Mouse (Mus musculus): ENCODE measurements around the gene Runx3.

Gene Runx3

GRCm38 (mm10) chr4:135114301-135114700, 6.2 kb upstream of the Runx3 start:
- no peak for DNase-seq (ENCODE audit: low spot score)

DNA sequence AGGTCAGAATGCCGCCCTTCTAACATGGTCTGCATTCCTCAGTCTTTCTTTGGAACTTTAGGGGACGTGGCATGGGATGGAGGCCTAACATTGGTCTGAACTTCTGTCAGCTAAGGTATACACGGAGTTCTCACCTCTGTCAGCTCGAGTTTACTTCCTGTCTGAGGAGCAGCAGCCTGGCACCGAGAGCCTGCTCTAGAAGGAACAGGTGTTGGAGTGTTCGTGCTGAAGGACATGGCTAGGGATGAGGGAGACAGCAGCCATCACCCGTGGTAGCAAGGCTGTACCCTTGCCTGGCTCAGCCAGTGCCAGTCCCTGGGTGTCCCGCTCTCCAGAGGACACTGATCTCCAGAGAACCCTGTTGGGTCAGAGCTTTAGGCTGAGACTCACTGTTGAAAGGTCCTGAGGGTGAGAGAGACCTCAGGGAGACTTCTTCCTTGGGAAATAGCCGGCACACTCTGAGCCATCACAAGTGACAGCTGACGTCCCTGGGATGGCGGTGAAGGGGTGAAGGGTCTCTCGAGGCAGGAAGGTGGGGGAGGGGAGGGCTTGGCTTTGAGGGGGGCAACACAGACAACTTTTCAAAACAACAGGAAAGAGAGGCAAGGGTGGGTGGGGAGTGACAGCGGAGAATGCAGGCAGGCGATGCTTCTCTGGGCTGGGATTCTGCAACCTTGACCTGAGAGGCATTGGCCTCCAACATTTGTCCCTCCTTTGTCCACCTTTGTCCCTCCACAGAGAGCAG, 4.9 kb upstream of the Runx3 start:
- no peak for DNase-seq (ENCODE audit: low spot score)

DNA sequence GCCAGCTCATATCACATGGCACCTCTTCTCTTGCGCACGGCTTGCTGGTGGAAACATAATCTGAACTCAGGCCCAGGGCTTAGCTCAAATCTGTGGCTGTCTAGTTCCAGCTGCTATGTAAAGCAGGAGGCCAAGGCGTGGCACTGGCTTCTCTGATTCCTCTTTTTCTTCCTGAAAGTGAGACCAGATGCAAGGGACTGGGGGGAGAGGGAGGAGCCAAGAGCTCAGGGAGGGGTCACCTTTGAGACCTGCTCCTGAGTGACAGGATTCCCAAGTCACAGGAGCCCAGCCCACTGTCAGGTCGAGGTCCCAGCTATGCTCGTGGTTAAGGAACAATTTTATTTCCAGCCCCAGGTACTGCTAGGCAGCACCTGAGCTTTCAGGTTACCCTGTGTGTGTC, 4.1 kb upstream of the Runx3 start:
- no peak for DNase-seq (ENCODE audit: low spot score)

GRCm38 (mm10) chr4:135117846-135118245, 2.6 kb upstream of the Runx3 start:
- no peak for DNase-seq (ENCODE audit: low spot score)

DNA sequence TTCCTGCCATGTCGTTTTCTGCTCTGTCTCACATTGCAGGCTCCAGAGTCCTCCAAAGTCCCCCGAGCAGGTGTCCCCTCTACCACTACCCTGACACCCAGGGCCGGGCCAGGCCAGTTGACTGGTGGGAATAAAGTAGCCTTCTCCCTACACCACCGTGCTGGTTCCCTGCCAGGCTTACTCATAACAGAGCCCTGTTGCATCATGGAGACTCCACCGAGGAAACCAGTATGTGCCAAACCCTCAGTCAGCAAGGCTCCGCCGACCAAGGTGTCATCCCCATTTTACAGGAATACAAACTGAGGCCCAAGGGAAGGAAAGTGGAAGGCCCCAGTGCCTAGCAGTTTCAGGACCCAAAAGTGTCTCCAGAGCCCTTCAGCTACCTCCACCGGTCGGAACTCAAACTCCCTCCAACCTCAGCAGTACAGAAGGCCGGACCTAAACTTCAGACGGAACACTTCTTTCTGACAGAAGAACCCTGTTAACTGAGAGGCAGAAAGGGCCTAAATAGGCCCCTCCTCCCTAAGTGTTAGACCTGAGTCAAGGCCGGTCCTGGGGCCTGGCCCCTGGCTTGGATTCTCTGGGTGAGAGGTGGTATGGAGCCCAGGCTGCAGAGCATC, 1.5 kb upstream of the Runx3 start:
- DNase-seq (ENCODE audit: low spot score): no peak

GRCm38 (mm10) chr4:135123721-135124120, 3.3 kb downstream of the Runx3 start:
- no peak for DNase-seq (ENCODE audit: low spot score)

DNA sequence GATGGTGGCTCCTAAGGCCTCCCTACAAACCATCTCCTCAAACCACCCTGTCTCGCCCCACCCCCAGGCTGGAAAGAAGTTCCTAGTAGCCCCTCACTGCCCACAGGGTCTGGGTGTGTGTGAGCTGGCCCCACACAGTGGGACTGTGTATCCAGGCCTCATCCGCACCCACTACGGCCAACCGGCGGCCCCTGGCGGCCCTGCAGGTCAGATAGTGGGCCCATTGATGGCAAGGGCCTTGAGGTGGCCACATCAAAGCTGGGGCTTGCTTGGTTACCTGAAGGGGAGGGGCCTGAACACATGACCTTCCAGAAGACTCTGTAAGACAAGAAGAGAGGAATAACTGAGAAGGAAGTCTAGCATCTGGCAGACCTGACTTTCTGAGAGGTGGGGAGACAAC, 4.3 kb downstream of the Runx3 start:
- no peak for DNase-seq (ENCODE audit: low spot score)

DNA sequence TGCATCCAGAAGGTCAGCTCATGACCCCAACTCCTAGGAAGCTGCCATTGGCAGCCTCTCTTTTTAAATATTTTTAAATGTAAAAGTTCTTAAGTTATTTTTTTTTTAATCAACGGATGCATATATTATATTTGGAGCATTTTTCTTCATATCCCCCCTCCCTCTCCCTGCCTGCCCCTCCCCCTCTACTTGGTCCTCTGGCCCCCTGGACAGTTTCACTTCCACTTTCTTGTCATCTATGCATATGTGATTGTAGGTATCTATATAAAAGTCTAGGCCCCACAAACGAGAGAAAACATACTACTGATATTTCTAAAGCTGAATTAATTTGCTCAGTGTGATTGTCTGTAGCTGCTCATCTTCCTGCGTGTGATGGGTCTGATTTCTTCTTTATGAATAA, 4.7 kb downstream of the Runx3 start:
- DNase-seq (ENCODE audit: low spot score): no peak

DNA sequence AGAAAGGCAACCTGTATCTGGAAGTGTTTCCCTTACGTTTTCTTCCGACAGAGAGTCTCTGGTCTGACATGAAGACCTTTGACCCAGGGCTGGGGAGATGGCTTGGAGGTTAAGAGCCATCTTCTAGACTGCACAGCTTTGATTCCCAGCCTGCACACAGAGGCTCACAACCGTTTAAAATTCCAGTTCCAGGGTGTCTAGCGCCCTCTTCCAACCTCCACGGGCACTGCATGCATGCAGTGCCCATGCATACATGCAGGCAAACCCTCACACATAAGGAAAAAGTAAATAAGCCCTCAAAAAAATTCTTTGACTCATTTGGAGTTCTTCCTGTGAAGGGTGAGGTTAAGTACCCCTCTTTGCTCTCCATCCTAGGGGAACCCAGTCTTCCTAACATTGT, 5.9 kb downstream of the Runx3 start:
- no peak for DNase-seq (ENCODE audit: low spot score)

- DNase-seq (ENCODE audit: low spot score): no peak
Observed at GRCm38 (mm10) chr4:135128841-135129520, 8.5 kb downstream of the Runx3 start.

DNA sequence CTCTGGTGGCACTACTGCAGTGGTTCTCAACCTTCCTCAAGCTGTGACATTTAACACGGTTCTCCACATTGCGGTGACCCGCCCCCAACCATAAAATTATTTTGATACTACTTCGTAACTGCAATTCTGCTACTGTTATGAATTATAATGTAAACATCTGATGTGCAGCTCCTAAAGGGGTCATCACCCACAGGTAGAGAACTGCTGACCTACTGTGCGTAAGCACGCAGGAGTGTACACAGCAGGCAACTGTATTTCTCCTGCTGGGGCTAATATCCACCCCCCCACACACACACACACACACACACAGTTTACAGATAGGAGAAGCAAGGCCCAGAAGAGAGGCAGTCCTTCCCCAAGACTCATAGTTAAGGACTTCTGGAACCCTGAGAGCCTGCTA, 9.7 kb downstream of the Runx3 start:
- DNase-seq (ENCODE audit: low spot score): no peak

DNA sequence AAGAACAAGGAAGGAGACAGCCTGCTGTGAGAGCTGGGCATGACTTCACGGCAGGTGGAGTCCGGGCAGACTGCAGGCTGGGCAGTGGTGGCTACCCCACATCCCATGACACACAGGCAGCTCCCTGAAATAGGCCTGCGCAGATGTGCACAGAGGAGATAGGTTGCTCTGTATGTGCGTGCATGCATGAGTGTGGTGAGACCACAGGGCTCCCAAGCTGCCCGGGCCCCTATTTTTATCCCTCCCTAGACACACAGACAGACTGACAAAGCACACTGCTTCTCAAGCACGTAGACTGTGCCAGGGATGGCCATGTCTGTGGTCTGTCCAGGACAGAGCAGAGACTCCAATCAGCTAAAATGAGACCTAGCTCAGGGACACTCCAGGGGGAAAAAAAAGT, 10.7 kb downstream of the Runx3 start:
- DNase-seq (ENCODE audit: low spot score): no peak

GRCm38 (mm10) chr4:135132797-135133196, 12.3 kb downstream of the Runx3 start:
- no peak for DNase-seq (ENCODE audit: low spot score)

DNA sequence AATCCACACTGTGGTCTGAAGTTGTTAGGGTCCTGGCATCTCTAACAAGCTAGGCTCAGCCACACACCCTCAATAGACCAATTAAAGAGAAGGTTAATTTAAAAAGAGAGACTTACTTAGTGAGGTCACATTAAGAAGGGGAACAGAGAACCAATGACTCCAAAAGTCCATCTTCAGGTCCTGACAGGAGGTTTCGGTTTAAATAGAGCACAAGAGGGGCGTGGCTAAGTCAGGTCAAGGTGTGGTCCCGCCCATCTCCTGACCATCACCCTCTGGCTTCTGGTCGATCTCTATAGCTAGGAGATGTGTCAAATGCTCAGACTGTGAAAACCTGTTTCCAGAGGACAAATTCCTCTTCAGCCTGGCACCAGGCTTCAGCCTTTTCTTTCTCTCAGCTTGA, 13.3 kb downstream of the Runx3 start:
- DNase-seq (ENCODE audit: low spot score): no peak

DNA sequence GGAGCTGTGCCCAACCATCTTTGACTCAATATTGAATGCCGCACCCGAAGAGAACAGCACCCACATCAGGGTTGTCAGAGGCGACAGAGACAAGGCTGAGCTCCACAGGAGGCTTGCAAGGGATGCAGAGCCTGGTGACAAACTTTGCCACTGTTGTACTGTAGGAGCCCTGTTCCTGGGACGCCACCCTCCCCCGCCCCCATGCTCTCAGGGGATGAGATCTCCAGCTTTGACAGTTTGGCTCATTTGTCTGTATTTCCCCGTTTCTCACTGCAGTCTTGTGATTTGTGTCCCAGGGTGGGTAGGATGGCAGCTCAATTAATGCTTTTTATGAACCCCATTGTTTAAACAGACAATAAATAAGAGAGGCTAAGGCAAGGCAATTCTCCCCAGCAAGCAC, 14.9 kb downstream of the Runx3 start:
- no peak for DNase-seq (ENCODE audit: low spot score)

DNA sequence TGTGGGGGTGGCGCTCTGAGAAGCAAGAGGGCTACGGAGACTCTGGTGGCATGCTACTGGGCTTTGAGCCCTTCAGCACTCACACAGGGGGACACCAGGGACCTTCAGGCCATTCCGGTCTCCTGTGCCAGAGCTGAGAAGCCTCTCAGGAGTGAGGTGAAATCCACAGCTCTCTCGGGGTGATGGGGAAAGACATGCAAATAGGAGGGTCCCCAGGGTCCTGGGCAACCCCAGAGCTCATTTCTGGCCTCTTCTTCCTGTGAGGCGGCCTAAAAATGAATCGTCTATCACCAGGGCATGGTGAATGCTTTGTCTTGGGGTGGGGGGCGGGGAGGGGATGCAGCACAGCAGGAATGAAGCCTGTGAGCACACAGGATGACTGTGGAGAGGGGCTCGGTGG, 15.8 kb downstream of the Runx3 start:
- no peak for DNase-seq (ENCODE audit: low spot score)

- no peak for DNase-seq (ENCODE audit: low spot score)
Observed at GRCm38 (mm10) chr4:135136612-135137011, 16.2 kb downstream of the Runx3 start.

GRCm38 (mm10) chr4:135140647-135141515, 20.4 kb downstream of the Runx3 start:
- DNase-seq (ENCODE audit: low spot score): no peak

- DNase-seq (ENCODE audit: low spot score): no peak
Observed at GRCm38 (mm10) chr4:135141720-135142119, 21.3 kb downstream of the Runx3 start.

DNA sequence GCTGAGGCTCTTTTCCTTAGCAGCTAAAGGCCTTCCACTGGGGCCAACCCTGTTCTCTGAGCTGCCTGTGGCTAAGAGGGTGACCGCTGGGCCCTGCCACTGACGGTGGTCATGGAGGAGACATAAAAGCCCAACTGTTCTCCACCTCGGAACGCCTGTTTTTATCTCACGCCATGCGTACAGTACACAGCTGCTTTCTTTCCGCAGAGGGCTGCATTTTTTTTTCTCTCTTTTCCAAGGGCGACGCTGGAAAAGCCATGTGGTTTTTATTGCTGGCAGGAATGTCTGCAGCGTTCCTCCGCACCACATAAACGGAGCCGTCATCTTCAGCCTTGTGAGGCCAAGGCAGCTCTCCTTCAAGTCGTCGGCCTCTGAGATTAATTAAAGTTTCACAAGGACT, 26.3 kb downstream of the Runx3 start:
- no peak for DNase-seq (ENCODE audit: low spot score)

DNA sequence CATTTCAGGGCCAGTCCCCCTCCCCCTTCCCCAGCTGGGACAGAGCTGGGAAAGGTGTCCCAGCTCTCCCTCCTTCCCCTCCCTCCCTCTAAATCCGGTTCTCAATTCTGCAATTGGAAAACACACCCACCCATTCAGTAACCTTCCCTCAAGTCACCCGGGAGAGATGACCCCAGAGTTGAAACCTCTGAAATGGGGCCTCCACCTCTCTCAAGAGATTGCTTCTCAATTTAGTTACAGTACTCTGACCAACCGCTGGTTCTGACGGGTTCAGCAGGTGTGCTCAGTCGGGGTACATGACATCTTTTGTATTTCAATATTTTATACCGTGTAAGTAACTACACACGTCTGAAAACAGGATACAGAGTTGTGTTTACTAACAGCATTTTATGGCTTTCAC, 28.2 kb downstream of the Runx3 start:
- DNase-seq (ENCODE audit: low spot score): no peak

DNA sequence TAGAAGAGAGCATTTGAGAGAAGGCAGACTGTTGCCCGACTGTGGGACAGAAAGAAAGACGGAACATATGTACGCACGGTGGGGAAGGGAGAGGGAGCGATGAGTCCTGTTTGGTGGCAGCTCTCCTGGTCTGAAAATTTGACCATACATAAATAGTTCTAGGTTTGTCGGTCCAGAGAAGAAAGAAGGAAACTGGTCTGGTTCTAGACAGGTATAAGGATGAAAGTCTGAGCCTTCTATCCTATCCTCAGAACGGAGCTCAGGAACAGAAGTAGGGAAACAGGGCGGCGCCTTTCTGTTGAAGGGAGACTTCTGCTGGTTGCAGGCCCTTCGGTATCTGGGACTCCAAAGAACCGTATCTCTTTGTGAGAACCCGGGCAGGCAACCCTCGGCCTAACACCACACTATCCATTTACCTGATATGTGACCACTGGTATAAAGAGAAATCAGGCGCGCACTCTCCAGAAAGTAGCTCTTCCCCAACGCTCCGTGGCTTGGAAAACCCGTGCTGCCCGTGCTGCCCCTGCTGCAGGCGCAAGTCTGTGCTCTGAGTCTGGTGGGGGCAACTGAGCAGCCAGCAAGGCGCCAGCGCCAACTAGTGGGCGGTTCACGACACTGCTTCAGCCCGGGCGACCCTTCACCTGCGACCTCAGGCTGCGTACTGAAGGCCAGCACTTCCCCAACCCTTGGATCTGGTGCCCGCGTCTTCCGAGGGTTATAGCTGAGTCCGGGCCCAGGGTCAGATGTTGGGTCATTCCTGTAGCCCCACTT, 29.8 kb downstream of the Runx3 start:
- DNase-seq (ENCODE audit: low spot score): no peak

Measured in layer of hippocampus, adult 9-10 months (tissue).